Mouse (Mus musculus) ES-E14 (cell line): ENCODE data around the gene 1300017J02Rik. TPM values are rescaled to one million over a fixed set of nuclear protein-coding genes. Genes with fewer than 3 reads are reported as not detected.
A peak's percentile ranks its signal among the peaks of the same experiment; 100 is the strongest.

ENCODE experiments used
- DNase-seq: peaks from one replicate; pipeline ENCODE4 v3.0.0-alpha.2; 2013; ENCODE audit warnings: low read depth, low spot score
- H3K27ac ChIP-seq: 2 replicates; pipeline ENCODE4 v1.5.1; 2012; ENCODE audit warnings: low read depth, mild to moderate bottlenecking, low read length, moderate library complexity, mixed read lengths; ENCODE audit not compliant: poor library complexity, insufficient read depth, severe bottlenecking
- H3K36me3 ChIP-seq: 2 replicates; pipeline ENCODE4 v1.6.1; 2012; ENCODE audit warnings: mild to moderate bottlenecking, low read length, moderate library complexity, mixed read lengths; ENCODE audit not compliant: control insufficient read depth, poor library complexity, insufficient read depth, severe bottlenecking
- H3K4me1 ChIP-seq, 2 experiments: fragments of 150-350 bp in 1 of 2; sonication (generic) in 1 of 2; 2 replicates each; pipeline ENCODE4 v1.6.1; 2012; ENCODE audit warnings: low read length in 2 of 2, mild to moderate bottlenecking in 1 of 2, mixed read lengths in 1 of 2; ENCODE audit not compliant: control insufficient read depth in 2 of 2, insufficient read depth in 2 of 2, poor library complexity in 1 of 2
- H3K4me3 ChIP-seq, 2 experiments: fragments of 150-350 bp in 1 of 2; sonication (generic) in 1 of 2; 2 replicates each; pipeline ENCODE4 v1.5.1; 2012; ENCODE audit warnings: low read length in 2 of 2, low read depth in 1 of 2, mild to moderate bottlenecking in 1 of 2, mixed read lengths in 1 of 2; ENCODE audit not compliant: insufficient read depth in 1 of 2, poor library complexity in 1 of 2, severe bottlenecking in 1 of 2
- H3K9ac ChIP-seq: 2 replicates; pipeline ENCODE4 v1.6.1; 2012; ENCODE audit warnings: low read depth, mild to moderate bottlenecking, low read length, mixed read lengths; ENCODE audit not compliant: poor library complexity, insufficient read depth, severe bottlenecking
- H3K9me3 ChIP-seq: fragments of 150-350 bp; sonication (generic); 2 replicates; pipeline ENCODE4 v1.6.1; 2012; ENCODE audit warnings: low read depth, mild to moderate bottlenecking, low read length; ENCODE audit not compliant: control insufficient read depth, insufficient read depth
- CHD2 ChIP-seq: IDR thresholded peaks from 2 replicates; pipeline ENCODE4 v1.6.1; 2014; ENCODE audit warnings: mild to moderate bottlenecking, low read depth, low read length, inconsistent platforms
- HCFC1 ChIP-seq: IDR thresholded peaks from 2 replicates; pipeline ENCODE4 v1.6.1; 2012; ENCODE audit warnings: low read length, inconsistent platforms, borderline replicate concordance; ENCODE audit not compliant: insufficient read depth
- MAFK ChIP-seq: IDR thresholded peaks from 2 replicates; pipeline ENCODE4 v1.6.1; 2014; ENCODE audit warnings: mild to moderate bottlenecking, low read depth, low read length, inconsistent platforms; ENCODE audit not compliant: insufficient read depth
- ZC3H11A ChIP-seq: IDR thresholded peaks from 2 replicates; pipeline ENCODE4 v1.6.1; 2012; ENCODE audit warnings: low read depth, mild to moderate bottlenecking, inconsistent platforms, low read length, borderline replicate concordance
- ZNF384 ChIP-seq: IDR thresholded peaks from 2 replicates; pipeline ENCODE4 v1.6.1; 2012; ENCODE audit warnings: low read depth, low read length, inconsistent platforms
- in situ Hi-C, 2 experiments: fragments of 600-800 bp; cut with MboI; formaldehyde crosslinking; loops; one replicate each; pipeline ENCODE4 v1.15.1; 2025; ENCODE audit warnings: low sequenced_read_pairs in 2 of 2, inconsistent platforms in 1 of 2; ENCODE audit not compliant: unreplicated experiment in 2 of 2
- total RNA-seq: library from RNA; depleted of rRNA; stranded (reverse); fragments of 300-350 nt; gene quantifications from 2 replicates; pipeline ENCODE4 v1.2.3, GENCODE M21; 2012

Gene 1300017J02Rik
- total RNA-seq, 1 experiment: 3.1 TPM

- no peak overlapping the region for H3K27ac ChIP-seq
- no peaks in the 10 kb centered on the region for H3K36me3 ChIP-seq
- H3K4me3 ChIP-seq: peak overlapping the region in 1 of 2 experiments; percentile 17; a peak in 1 of 4 replicates
- DNase-seq: no peak
- H3K9me3 ChIP-seq: no peaks in the 10 kb centered on the region
- in situ Hi-C loops: no loop called here
- TF ChIP-seq CHD2: no peak
- TF ChIP-seq MAFK: no peak
- TF ChIP-seq ZNF384: no peak
- no peak for TF ChIP-seq ZC3H11A
- no peak for TF ChIP-seq HCFC1
- peaks cover 0 to 5% of the 10 kb centered on the region in 2 experiments; a peak in 2 of 4 replicates for H3K4me1 ChIP-seq
- no peak overlapping the region for H3K9ac ChIP-seq
Measured at GRCm38 (mm10) chr9:103287840-103288488, 16.9 kb downstream of the 1300017J02Rik start.

GRCm38 (mm10) chr9:103286901-103287422 lies 17.9 kb downstream of the 1300017J02Rik start:
- Histone ChIP-seq H3K4me1 (peaks cover 0 to 5% of the 10 kb centered on the region in 2 experiments; a peak in 2 of 4 replicates), H3K4me3 (no peak overlapping the region), H3K27ac (no peak overlapping the region), H3K9me3 (no peaks in the 10 kb centered on the region), H3K9ac (no peak overlapping the region), H3K36me3 (no peaks in the 10 kb centered on the region)
- DNase-seq: no peak
- TF ChIP-seq CHD2 (no peak), HCFC1 (no peak), ZNF384 (no peak), ZC3H11A (no peak), MAFK (no peak)
- in situ Hi-C loops: no loop called here

- Histone ChIP-seq H3K36me3 (no peaks in the 10 kb centered on the region), H3K4me1 (peaks cover 0 to 5% of the 10 kb centered on the region in 2 experiments; a peak in 2 of 4 replicates), H3K27ac (no peak overlapping the region), H3K9me3 (no peaks in the 10 kb centered on the region), H3K9ac (no peak overlapping the region), H3K4me3 (no peak overlapping the region)
- TF ChIP-seq MAFK: no peak
- TF ChIP-seq ZNF384: no peak
- no peak for TF ChIP-seq HCFC1
- TF ChIP-seq ZC3H11A: no peak
- TF ChIP-seq CHD2: no peak
- in situ Hi-C loops: no loop called here
- DNase-seq: no peak
Measured at GRCm38 (mm10) chr9:103286396-103286795, 18.5 kb downstream of the 1300017J02Rik start.

- in situ Hi-C loops: no loop called here
- H3K4me1 ChIP-seq: no peaks in the 10 kb centered on the region
- no peak overlapping the region for H3K4me3 ChIP-seq
- no peak for DNase-seq
- H3K9me3 ChIP-seq: no peaks in the 10 kb centered on the region
- no peak for TF ChIP-seq ZC3H11A
- TF ChIP-seq MAFK: peak; percentile 76
- no peaks in the 10 kb centered on the region for H3K36me3 ChIP-seq
- H3K9ac ChIP-seq: no peak overlapping the region
- H3K27ac ChIP-seq: no peak overlapping the region
Measured at GRCm38 (mm10) chr9:103276876-103277275, 28.0 kb downstream of the 1300017J02Rik start.
